8 mouse cellular contexts compared by ENCODE assay signal in genomic region chr9:29962978-29963377, GRCm38 (mm10). TPM values are rescaled to one million over a fixed set of nuclear protein-coding genes. Genes with fewer than 3 reads are reported as not detected.
DNase-seq lines count a peak whose midpoint lies in the region; ATAC-seq and TF ChIP-seq lines count a peak whose summit lies in the region.

Gene Ntm (minus strand): TSS chr9:29963141.

- peak; percentile 17 for DNase-seq in liver, adult 2 months (ENCODE audit: extremely low read depth, low read depth, low spot score)
- DNase-seq in liver: no peak
- peak; percentile 32 to 44 for DNase-seq in layer of hippocampus, postnatal 36 days
- peak; percentile 40 for DNase-seq in midbrain, embryonic 10.5 days (ENCODE audit: low spot score)
- no peak for DNase-seq in spleen, adult 12 weeks (ENCODE audit: low spot score)

- no peak for ATAC-seq in embryonic facial prominence, embryonic 12.5 days (ENCODE audit: insufficient number of reproducible peaks, insufficient read depth, low FRiP score, low TSS enrichment)
- 0 out of 2 replicates have a peak, but pooled peaks have one; percentile 52 for ATAC-seq in heart, embryonic 16.5 days (replicated peaks; ENCODE audit: extremely low read depth, insufficient read depth, low FRiP score)
- no peak for ATAC-seq in stomach, embryonic 15.5 days (ENCODE audit: insufficient read depth, low FRiP score, low read depth)

- TF ChIP-seq POLR2A in liver, adult 2 months (IDR thresholded peaks at IDR 0.05; ENCODE audit: extremely low read depth, insufficient read depth, low read length): no peak

- no peak within 1 kb of the TSS for H3K27ac ChIP-seq in liver, adult 2 months (replicated peaks; ENCODE audit: insufficient read depth, low read depth, low read length)
- H3K27ac ChIP-seq in embryonic facial prominence, embryonic 12.5 days: no peak within 1 kb of the TSS
- H3K27ac ChIP-seq in heart, embryonic 16.5 days (ENCODE audit: low read length): no peak within 1 kb of the TSS
- H3K27ac ChIP-seq in midbrain, embryonic 10.5 days (replicated peaks): peak within 1 kb of the TSS; percentile 63
- H3K27ac ChIP-seq in stomach, embryonic 15.5 days: no peak within 1 kb of the TSS

- TF ChIP-seq CTCF in liver, adult 2 months (IDR thresholded peaks at IDR 0.05; ENCODE audit: low read depth, low read length): no peak

- H3K4me3 ChIP-seq in liver, adult 2 months (ENCODE audit: insufficient read depth, low read depth, low read length): peak within 1 kb of the TSS; percentile 31
- peak within 1 kb of the TSS; percentile 44 for H3K4me3 ChIP-seq in embryonic facial prominence, embryonic 12.5 days
- H3K4me3 ChIP-seq in heart, embryonic 16.5 days (ENCODE audit: low read length): peak within 1 kb of the TSS; percentile 58
- peak within 1 kb of the TSS; percentile 63 for H3K4me3 ChIP-seq in midbrain, embryonic 10.5 days
- H3K4me3 ChIP-seq in stomach, embryonic 15.5 days (replicated peaks): peak within 1 kb of the TSS; percentile 36

- H3K79me2 ChIP-seq in liver, adult 2 months (ENCODE audit: control insufficient read depth, insufficient read depth, low read length): no peaks in the 10 kb centered on the region

- no peaks in the 10 kb centered on the region for H3K27me3 ChIP-seq in liver, adult 2 months (ENCODE audit: control insufficient read depth, insufficient read depth, low read length)
- peaks cover 33% of the 10 kb centered on the region for H3K27me3 ChIP-seq in embryonic facial prominence, embryonic 12.5 days
- H3K27me3 ChIP-seq in heart, embryonic 16.5 days (ENCODE audit: control insufficient read depth, insufficient read depth, low read length): peaks cover 29% of the 10 kb centered on the region
- peaks cover 54% of the 10 kb centered on the region for H3K27me3 ChIP-seq in midbrain, embryonic 10.5 days (ENCODE audit: low read depth, poor library complexity, severe bottlenecking)
- H3K27me3 ChIP-seq in stomach, embryonic 15.5 days (replicated peaks): peaks cover 10% of the 10 kb centered on the region

- H3K9ac ChIP-seq in liver, adult 2 months (ENCODE audit: low read depth, low read length): peak within 1 kb of the TSS; percentile 29; the same call in 1 of the 2 replicates
- peak within 1 kb of the TSS; percentile 30 for H3K9ac ChIP-seq in embryonic facial prominence, embryonic 12.5 days
- peak within 1 kb of the TSS; percentile 45 for H3K9ac ChIP-seq in heart, embryonic 16.5 days (ENCODE audit: low read length)
- H3K9ac ChIP-seq in stomach, embryonic 15.5 days: no peak within 1 kb of the TSS

- H3K4me2 ChIP-seq in embryonic facial prominence, embryonic 12.5 days (replicated peaks): peak within 1 kb of the TSS; percentile 81
- H3K4me2 ChIP-seq in heart, embryonic 16.5 days (ENCODE audit: low read depth, low read length): peak within 1 kb of the TSS; percentile 87
- peak within 1 kb of the TSS; percentile 76 for H3K4me2 ChIP-seq in stomach, embryonic 15.5 days

- H3K4me1 ChIP-seq in liver, adult 2 months (ENCODE audit: control insufficient read depth, insufficient read depth, low read length): no peaks in the 10 kb centered on the region
- peaks cover 22% of the 10 kb centered on the region for H3K4me1 ChIP-seq in embryonic facial prominence, embryonic 12.5 days
- peaks cover 12% of the 10 kb centered on the region for H3K4me1 ChIP-seq in heart, embryonic 16.5 days (ENCODE audit: control insufficient read depth, insufficient read depth, low read length)
- H3K4me1 ChIP-seq in midbrain, embryonic 10.5 days: peaks cover 26% of the 10 kb centered on the region
- no peaks in the 10 kb centered on the region for H3K4me1 ChIP-seq in stomach, embryonic 15.5 days

- H3K36me3 ChIP-seq in liver, adult 2 months (ENCODE audit: control insufficient read depth, insufficient read depth, low read length): no peaks in the 10 kb centered on the region
- no peaks in the 10 kb centered on the region for H3K36me3 ChIP-seq in embryonic facial prominence, embryonic 12.5 days
- no peaks in the 10 kb centered on the region for H3K36me3 ChIP-seq in heart, embryonic 16.5 days (ENCODE audit: control insufficient read depth, insufficient read depth)
- no peaks in the 10 kb centered on the region for H3K36me3 ChIP-seq in midbrain, embryonic 10.5 days
- no peaks in the 10 kb centered on the region for H3K36me3 ChIP-seq in stomach, embryonic 15.5 days

- H3K9me3 ChIP-seq in embryonic facial prominence, embryonic 12.5 days: no peaks in the 10 kb centered on the region
- no peaks in the 10 kb centered on the region for H3K9me3 ChIP-seq in heart, embryonic 16.5 days (replicated peaks; ENCODE audit: control insufficient read depth, low read length)
- H3K9me3 ChIP-seq in midbrain, embryonic 10.5 days (replicated peaks): no peaks in the 10 kb centered on the region
- no peaks in the 10 kb centered on the region for H3K9me3 ChIP-seq in stomach, embryonic 15.5 days

- 29% methylated on average over 8 of the region's 8 CpGs for WGBS in liver, adult 2 months
- WGBS in embryonic facial prominence, embryonic 12.5 days: 20% methylated on average over 8 of the region's 8 CpGs
- WGBS in heart, embryonic 16.5 days: 21% methylated on average over 8 of the region's 8 CpGs
- WGBS in midbrain, embryonic 10.5 days: 25% methylated on average over 8 of the region's 8 CpGs
- WGBS in stomach, embryonic 15.5 days: 24% methylated on average over 8 of the region's 8 CpGs

RNA-seq across cellular contexts. Expression of gene Ntm, which starts in this region (rescaled TPM):
- 3.1 and 3.2 TPM in 2 replicates for total RNA-seq in liver, adult 2 months (2014; rRNA removed)
- polyA plus RNA-seq in liver, adult 2 months (2012; rRNA removed): 0.91 and 2.1 TPM in 2 replicates
- 23.0 and 25.0 TPM in 2 replicates for polyA plus RNA-seq in embryonic facial prominence, embryonic 12.5 days (2016; fragmentation: Nextera tagmentation; extraction: Ambion mirVana)
- 23.6 and 27.3 TPM in 2 replicates for polyA plus RNA-seq in heart, embryonic 16.5 days (2015; fragmentation: Nextera tagmentation; extraction: Ambion mirVana)
- 100 to 1,000 TPM; 132 to 135 TPM for total RNA-seq in layer of hippocampus, postnatal 36 days (2021)
- 7.8 and 12.4 TPM in 2 replicates for polyA plus RNA-seq in midbrain, embryonic 10.5 days (2016; fragmentation: Nextera tagmentation; extraction: Ambion mirVana)
- 14.5 and 16.9 TPM in 2 replicates for polyA plus RNA-seq in stomach, embryonic 15.5 days (2015; fragmentation: Nextera tagmentation; extraction: Ambion mirVana)

Comparison
In these comparisons a context has a peak if more than half of its experiments do, and no peak if none do; other contexts are left out.
1. RNA of gene Ntm (total RNA-seq): 132 to 135 TPM in layer of hippocampus, postnatal 36 days; 3.1 to 3.2 TPM in liver, adult 2 months; every median in the first group is over 10 times any median in the second.
2. DNase-seq: peak in liver, adult 2 months (single experiment), layer of hippocampus, postnatal 36 days (2 of 2) and midbrain, embryonic 10.5 days (single experiment); none in liver (single experiment) and spleen, adult 12 weeks (single experiment).
3. Peak in every context shown above with its lines, with median percentiles within 50 percentile points of each other: H3K4me3 ChIP-seq and H3K4me2 ChIP-seq.